ENCODE assay signal across 9 mouse cellular contexts in the genomic region with DNA sequence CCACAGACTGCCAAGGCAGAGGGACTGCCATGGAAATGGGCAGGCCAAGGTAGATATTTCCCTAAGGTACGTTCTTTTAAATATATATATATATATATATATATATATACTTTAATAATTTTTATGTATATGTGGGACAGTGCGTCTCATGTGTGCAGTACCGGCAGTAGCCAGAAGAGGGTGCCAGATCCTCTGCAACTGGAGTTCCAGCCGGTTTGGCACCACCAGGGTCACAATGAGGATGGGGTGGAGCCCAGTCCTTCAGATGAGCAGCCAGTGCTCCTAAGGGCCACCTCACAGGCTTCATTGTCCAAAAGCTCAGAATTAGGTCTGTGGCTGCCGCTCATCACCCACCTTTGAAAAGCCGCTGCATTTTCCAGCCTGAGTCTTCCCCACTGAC. TPM values are rescaled to one million over a fixed set of nuclear protein-coding genes. Genes with fewer than 3 reads are reported as not detected.
DNase-seq lines count a peak whose midpoint lies in the region; ATAC-seq lines count a peak whose summit lies in the region.
"Had no signal": no experiment of that assay in that cellular context is flagged by ENCODE, and none has a peak within 500 bp of the region (broad histone marks: within the 10 kb centered on the region; RNA-seq: fewer than 3 reads in every experiment).

No protein-coding gene starts in this region.

- no peak for ATAC-seq in inflammation-experienced regulatory T-cells, adult 6 months

- WGBS in limb, embryonic 10.5 days = 37% methylated on average over 6 of the region's 6 CpGs

- no peaks in the 10 kb centered on the region for H3K9me3 ChIP-seq in limb, embryonic 10.5 days (replicated peaks)

- no peak overlapping the region for H3K4me3 ChIP-seq in limb, embryonic 10.5 days

- no peaks in the 10 kb centered on the region for H3K36me3 ChIP-seq in limb, embryonic 10.5 days

- peaks cover 6% of the 10 kb centered on the region; the same call in 1 of the 2 replicates for H3K27me3 ChIP-seq in limb, embryonic 10.5 days (ENCODE audit: low read depth, poor library complexity, severe bottlenecking)

- H3K4me1 ChIP-seq in limb, embryonic 10.5 days = peaks cover 7% of the 10 kb centered on the region

- peak; percentile 60 for DNase-seq in heart, postnatal 4 days
- no peak for DNase-seq in heart, adult 9 months (ENCODE audit: low spot score in 2 of 2)
- peak; percentile 85 for DNase-seq in right cerebral cortex, postnatal 4 days
- no peak for DNase-seq in right cerebral cortex, postnatal 36 days (ENCODE audit: low spot score in 2 of 2)
- DNase-seq in c-Kit-positive CD71-positive TER-119-positive erythroid progenitor cells, embryonic 14.5 days (ENCODE audit: low spot score) = peak; percentile 47
- peak; percentile 79 for DNase-seq in limb, embryonic 10.5 days (ENCODE audit: low spot score)
- DNase-seq in spleen, postnatal 10 days (ENCODE audit: low spot score in 2 of 2) = peak; percentile 45 to 78

- H3K27ac ChIP-seq in limb, embryonic 10.5 days = no peak overlapping the region

RNA-seq across cellular contexts. Expression of a gene that starts 6.3 kb away (rescaled TPM):
- not detected for total RNA-seq in heart, postnatal 4 days (2021)
- polyA plus RNA-seq in limb, embryonic 10.5 days (2016; fragmentation: Nextera tagmentation; extraction: Ambion mirVana) = not detected in 2 replicates
- not detected for polyA plus RNA-seq in inflammation-experienced regulatory T-cells, adult 6 months (2017; shearing (Covaris generic))
- polyA plus RNA-seq: limb, embryonic 14.5 days had no signal

RNA-seq across cellular contexts. Expression of a gene that starts 25.8 kb away (rescaled TPM):
- 10 to 100 TPM; 19.7 to 21.9 TPM for total RNA-seq in heart, postnatal 4 days (2021)
- 71.3 and 79.8 TPM in 2 replicates for polyA plus RNA-seq in limb, embryonic 10.5 days (2016; fragmentation: Nextera tagmentation; extraction: Ambion mirVana)
- 10 to 100 TPM; 11.6 to 15.0 (median 13.1) TPM for polyA plus RNA-seq in inflammation-experienced regulatory T-cells, adult 6 months (2017; shearing (Covaris generic))

RNA-seq across cellular contexts. Expression of a gene that starts 33.0 kb away (rescaled TPM):
- under 1 TPM; 0.10 to 0.11 TPM for total RNA-seq in heart, postnatal 4 days (2021)
- not detected in 2 replicates for polyA plus RNA-seq in limb, embryonic 10.5 days (2016; fragmentation: Nextera tagmentation; extraction: Ambion mirVana)
- not detected for polyA plus RNA-seq in inflammation-experienced regulatory T-cells, adult 6 months (2017; shearing (Covaris generic))

RNA-seq across cellular contexts. Expression of a gene that starts 47.2 kb away (rescaled TPM):
- total RNA-seq in heart, postnatal 4 days (2021) = 1 to 10 TPM; 5.7 to 6.0 TPM
- polyA plus RNA-seq in limb, embryonic 10.5 days (2016; fragmentation: Nextera tagmentation; extraction: Ambion mirVana) = 26.6 and 29.3 TPM in 2 replicates
- polyA plus RNA-seq in inflammation-experienced regulatory T-cells, adult 6 months (2017; shearing (Covaris generic)) = 1 to 10 TPM; 2.4 to 5.8 (median 2.9) TPM

RNA-seq across cellular contexts. Expression of a gene that starts 56.9 kb away (rescaled TPM):
- 1 to 10 TPM; 3.2 to 3.7 TPM for total RNA-seq in heart, postnatal 4 days (2021)
- polyA plus RNA-seq in limb, embryonic 10.5 days (2016; fragmentation: Nextera tagmentation; extraction: Ambion mirVana) = 7.8 and 8.6 TPM in 2 replicates
- not detected for polyA plus RNA-seq in inflammation-experienced regulatory T-cells, adult 6 months (2017; shearing (Covaris generic))

Comparison
In these comparisons a context has a peak if more than half of its experiments do, and no peak if none do; other contexts are left out.
1. DNase-seq: peak in heart, postnatal 4 days (single experiment), right cerebral cortex, postnatal 4 days (single experiment), c-Kit-positive CD71-positive TER-119-positive erythroid progenitor cells, embryonic 14.5 days (single experiment), limb, embryonic 10.5 days (single experiment) and spleen, postnatal 10 days (2 of 2); none in heart, adult 9 months (0 of 2) and right cerebral cortex, postnatal 36 days (0 of 2).